Mouse (Mus musculus) CD4-positive, CD25-positive, alpha-beta regulatory T cell, adult 2 months (primary cell): ENCODE data around the gene Rffl.

Experiments used
- DNase-seq: peaks from one replicate; pipeline ENCODE4 v3.0.0-alpha.2; 2012; ENCODE audit warnings: low read depth, low spot score

Rffl gene

GRCm38 (mm10) chr11:82871031-82871446 is at the start of gene Rffl:
Gene Rffl, minus strand, starts transcription at chr11:82871210.
- peak; percentile 98 for DNase-seq

DNA sequence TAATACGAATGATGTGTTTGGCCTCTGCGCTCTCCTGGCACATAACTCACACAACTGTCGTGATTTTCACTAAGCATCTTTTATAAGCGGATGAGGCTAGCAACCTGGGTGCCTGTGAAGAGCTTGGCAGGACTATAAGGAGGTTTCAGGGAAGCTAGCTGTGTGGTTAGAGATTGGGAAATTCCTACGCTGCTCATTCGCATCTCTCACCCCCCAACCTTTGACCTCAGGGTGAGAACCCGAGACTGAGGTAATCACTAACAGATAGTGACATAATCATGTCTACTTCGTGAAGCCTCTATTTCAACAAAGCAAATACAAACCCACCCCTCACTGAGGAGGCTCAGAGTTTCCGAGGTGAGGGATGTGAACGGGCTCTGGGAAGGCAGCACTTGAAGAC is 49.8 kb upstream of the Rffl start:
- no peak for DNase-seq

DNA sequence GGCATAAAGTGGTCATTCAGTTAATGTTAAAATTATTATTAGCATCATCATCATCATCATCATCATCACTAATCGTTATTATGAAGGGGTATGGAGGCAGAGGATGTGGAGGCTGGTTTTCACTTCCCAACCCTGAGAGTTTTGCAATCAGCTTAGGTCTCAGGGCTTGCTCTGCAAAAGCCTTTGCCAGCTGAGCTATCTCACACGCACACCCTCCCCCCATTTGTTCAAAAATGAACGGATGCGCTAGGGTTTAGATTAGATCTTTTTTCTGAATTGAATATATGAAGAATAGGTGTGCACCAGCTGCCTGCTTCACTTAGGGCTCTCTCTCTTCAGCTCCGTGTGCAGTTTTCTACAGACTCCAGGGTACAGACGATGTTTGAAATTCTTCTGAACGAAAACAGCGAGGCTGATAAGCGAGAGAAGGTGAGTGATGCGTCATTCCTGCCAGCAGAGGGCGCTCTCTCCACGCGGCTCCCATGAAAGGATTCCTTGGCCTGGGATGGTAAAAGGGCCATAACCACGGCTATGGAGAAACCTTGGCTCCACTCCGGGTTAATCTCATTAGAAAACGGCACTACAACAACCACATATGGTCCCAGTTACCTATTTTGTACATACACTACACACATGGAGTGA is 43.8 kb upstream of the Rffl start:
- peak; percentile 91 for DNase-seq

DNA sequence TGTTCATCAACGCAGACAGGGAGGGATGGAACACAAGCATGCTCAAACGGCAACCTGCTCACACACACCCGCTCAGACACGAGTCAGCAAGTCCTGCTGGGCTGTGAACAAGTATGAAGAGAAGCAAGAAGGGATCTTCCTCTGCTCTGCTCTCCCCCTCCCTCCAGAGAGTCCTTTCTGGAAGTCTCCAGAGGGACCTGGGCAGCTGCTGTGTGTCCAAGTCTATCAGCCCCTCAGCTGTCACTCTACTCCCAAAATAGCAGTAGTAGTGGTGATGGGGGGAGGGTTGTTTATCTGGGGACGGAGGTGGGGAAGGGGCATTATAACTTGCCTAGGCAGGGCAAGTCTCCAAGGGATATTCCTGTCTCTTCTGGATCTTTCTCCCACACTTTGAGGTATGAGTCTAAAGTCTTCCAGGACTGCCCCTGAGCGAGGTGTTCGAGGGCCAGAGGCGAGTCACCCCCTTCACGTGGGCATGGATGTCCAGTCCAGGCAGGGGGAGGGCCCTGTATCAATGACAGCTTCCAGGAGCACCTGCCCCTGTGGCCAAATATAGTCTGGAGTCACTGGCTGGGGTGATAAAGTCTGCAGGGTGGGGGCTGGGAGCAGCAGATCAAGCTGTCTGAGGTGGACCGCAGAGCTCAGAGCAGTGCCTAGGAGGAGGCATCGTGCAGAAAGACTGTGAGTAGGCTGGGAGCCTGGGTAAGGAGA is 39.8 kb upstream of the Rffl start:
- DNase-seq = no peak

DNA sequence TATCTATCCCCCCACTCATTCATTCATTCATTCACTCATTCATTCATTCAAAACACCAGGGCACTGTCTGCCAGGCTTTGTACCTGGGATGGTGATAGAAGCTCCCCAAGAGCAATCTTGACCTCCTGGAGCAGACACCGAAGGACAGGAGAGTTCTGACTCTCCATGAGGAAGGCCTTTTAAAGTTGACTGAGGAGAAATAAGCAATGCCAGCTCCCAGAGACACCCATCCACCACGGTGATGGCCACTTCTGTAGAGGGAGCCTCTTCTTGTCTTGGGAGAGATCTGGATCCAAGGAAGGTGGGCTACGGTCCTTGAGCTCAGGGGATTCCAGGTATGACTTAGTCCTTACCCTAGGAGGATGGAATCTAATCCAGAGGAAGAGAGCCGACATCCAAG is 39.2 kb upstream of the Rffl start, which contains the start of gene Unc45b:
TSS of gene Unc45b (plus strand) at position 301 of the 400 bp plus-strand sequence.
- DNase-seq = no peak

DNA sequence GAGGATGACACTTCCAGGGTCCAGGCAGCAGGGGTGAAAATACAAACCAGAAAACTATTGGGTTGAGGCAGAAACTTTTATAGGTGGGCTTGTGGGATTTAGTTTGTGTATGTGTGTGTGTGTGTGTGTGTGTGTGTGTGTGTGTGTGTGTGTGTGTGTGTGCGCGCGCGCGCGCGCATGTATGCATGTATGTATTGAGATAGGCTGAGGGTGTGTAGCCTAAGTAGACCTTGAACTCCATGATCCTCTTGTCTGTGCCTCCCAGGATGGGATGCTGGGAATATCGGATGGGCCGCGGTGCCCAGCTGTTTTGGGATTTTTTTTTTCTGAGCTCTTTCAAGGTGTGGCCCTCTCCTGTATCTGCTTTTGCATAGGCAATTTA is 37.6 kb upstream of the Rffl start:
- DNase-seq = no peak

DNA sequence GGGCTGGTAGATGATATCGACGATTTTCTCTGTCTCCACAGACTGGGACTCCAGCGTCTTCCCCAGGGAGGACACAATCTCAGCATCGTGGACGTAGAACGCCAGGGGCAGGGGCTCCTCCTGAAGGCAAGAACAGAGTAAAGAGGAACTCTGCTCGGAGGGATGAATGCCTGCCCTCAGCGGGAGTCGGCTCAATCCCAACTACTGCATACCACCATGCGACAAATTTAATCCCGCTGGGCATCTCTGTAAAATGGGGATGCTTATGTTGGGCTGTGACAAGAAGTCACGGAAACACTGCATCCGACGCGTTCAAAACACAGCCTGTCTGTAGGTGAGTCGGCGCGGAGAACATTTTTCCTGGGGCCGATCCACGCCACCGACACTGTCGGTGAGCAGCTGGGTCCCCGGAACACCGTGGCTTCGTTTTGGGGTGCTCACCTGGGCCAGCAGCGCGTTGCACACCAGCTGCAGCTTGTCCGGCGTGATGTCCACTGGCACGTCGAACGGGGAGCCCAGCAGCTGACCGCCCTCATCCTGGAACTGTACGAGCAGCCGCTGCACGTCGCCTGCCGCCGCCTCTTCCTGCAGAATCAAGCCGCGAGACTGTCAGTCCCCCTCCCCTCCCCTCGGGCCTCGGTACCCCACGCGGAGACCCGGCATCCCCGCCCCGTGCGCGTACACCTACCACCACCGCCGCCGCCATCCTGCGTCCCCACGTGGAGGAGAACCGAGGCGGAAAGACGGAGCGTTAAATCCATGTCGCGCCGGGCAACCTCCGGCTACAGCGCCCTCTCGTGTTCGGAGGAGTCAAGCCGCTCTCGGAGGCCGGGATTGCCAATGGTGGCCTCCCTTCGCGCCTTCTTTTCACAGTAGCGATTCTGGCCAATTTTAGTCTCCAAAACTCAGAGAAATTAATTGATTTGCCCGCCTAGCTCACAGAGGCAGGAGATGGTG is 36.9 kb upstream of the Rffl start, which contains the start of gene Nle1:
TSS of gene Nle1 (minus strand) at position 761 of the 957 bp plus-strand sequence.
- peak; percentile 96 for DNase-seq

- no peak for DNase-seq
Observed at GRCm38 (mm10) chr11:82905816-82906215, 34.8 kb upstream of the Rffl start.

- DNase-seq = no peak
Observed at GRCm38 (mm10) chr11:82904952-82905351, 33.9 kb upstream of the Rffl start.

GRCm38 (mm10) chr11:82901606-82902310 is 30.7 kb upstream of the Rffl start:
- no peak for DNase-seq

GRCm38 (mm10) chr11:82899720-82900119 is 28.7 kb upstream of the Rffl start:
- DNase-seq = no peak

GRCm38 (mm10) chr11:82897478-82897877 is 26.5 kb upstream of the Rffl start:
- DNase-seq = no peak

- no peak for DNase-seq
Observed at GRCm38 (mm10) chr11:82891936-82892335, 20.9 kb upstream of the Rffl start, which contains the start of gene Fndc8. Gene Fndc8, plus strand, starts transcription at chr11:82892124.

DNA sequence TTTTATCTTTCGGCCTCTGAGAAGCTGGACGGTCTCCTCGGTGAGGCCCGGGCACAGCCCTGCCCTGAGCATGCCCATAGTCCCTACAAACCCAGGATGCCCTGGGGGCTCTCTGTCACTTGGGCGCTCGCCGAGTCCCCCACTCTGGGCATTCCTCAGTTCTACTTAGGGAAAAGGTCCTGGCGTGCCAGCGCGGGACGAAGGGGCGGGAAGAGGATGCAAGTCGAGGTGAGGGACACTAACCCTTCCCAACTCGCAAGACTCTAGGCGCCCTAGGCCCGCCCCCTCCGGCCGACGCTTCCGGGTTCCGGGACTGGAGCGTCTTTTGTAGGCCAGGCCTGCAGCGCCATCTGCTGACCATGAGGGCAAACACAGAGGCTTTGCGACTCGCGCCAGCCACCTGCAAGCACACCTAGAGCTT is 19.3 kb upstream of the Rffl start, which contains the start of gene Rad51d:
TSS of gene Rad51d (minus strand) at position 273 of the 421 bp plus-strand sequence.
- peak; percentile 97 for DNase-seq

DNA sequence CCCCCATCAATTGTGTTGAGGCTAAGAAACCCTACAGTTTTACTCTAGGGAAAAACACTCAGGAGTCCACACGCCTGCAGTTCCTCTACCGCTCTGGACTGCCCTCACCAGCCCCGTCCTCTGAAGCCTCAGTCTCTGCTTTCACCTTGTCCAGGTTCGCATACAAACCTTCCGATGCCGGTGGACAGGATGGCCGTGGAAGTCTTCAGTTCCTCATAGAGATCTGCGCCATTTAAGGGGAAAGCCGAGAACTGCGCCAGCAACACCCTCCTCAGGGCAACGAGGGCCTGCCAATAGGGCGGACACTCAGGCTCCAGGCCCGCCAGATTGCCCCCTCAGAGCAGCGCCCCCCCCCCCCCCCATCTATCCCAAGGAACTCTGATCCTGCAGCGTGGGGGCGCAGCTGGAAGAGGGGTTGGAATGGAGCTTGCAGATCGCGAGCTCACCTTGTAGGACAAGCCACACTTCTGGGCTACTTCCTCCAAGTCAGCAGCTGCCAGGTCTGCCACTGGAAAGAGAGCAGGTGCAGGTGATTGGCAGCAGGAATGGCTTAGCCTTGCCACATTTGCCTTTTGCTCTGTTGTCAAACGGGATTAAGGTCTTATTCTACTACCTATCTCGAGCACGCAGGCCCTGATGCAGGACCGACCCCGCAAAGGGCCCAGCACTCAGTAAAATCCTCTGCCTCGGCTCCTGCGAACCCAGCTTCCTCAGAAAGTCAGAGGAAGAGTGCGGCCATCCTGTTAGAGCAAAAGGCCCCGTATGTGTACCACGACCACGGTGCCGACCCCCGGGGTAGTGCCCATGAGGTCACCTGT is 18.7 kb upstream of the Rffl start:
- peak; percentile 51 for DNase-seq

DNA sequence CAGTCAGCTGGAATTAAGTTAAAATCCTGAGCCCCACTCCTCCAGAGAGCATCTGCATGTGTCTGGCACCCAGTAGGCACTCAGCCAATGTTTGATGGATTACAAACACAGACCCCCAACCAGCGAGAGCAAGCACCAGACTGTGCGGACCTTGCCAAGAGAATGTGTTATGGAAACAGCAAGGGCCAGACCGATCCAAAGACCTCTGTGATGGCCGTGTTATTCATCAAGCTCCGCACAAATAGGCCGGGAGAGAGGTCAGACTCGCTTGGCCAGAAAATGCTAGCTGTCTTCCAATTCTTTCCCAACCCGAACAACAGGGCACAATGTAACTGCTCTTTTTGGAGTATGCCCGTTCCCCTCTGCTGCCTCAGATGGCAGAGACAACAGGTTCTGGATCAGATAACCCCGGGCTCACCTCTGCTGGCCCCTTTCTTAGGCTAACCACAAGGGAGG is 17.5 kb upstream of the Rffl start:
- DNase-seq = no peak

- peak; percentile 40 for DNase-seq
Observed at GRCm38 (mm10) chr11:82886559-82886958, 15.5 kb upstream of the Rffl start.

GRCm38 (mm10) chr11:82883180-82883579 is 12.2 kb upstream of the Rffl start:
- DNase-seq = no peak

GRCm38 (mm10) chr11:82877726-82878344 is 6.8 kb upstream of the Rffl start:
- DNase-seq = no peak

GRCm38 (mm10) chr11:82875631-82876030 is 4.6 kb upstream of the Rffl start:
- DNase-seq = no peak
